Mouse (Mus musculus) c-Kit-positive CD71-negative TER-119-negative erythroid progenitor cells, embryonic 14.5 days (primary cell): Measurements from ENCODE around the gene Ap1m2.
"Not testable (repeated sequence)": the region's sequence is repeated elsewhere in the genome, so short reads cannot be mapped to it uniquely, and the experiment has no call there.

Source experiments
- DNase-seq: peaks from one replicate; pipeline ENCODE4 v3.0.0-alpha.2; 2013; ENCODE audit warnings: low read depth

Ap1m2 gene

DNA sequence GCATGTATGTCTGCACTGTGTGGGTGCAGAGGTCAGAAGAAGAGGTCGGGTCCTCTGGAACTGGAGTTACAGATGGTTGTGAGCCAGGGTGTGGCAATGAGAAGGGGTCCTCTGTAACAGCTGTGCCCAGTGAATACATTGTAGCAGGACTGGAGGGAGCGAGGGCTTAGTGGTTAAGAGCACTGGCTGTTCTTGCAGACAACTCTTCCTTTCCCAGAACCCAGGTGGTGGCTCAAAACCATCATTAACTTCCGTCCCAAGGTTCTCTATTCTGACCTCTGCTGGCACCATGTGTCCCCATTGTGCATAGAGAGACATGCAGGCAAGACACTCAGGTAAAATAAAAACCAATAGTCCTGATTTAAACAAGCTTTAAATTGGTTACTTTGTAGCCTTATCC is 15.4 kb upstream of the Ap1m2 start:
- no peak for DNase-seq

DNA sequence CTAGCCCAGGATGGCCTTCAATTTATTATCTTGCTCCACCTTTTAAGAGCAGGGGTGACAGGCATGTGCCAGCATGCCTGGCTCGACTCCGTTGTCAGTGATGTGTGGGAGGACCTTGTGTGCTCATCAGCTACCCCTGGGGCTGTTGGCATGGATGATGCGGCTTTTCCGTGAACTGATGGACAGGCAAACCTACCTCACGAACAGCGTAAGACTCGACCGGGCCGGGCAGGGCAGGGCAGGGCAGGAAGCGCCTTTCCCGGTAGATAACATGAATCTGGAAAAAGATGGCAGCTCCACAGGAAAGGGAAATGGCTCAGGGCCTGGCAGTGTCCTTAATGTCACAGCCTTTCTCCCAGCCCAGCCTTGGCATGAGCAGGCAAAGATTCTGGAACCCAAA is 12.1 kb upstream of the Ap1m2 start:
- no peak for DNase-seq

DNA sequence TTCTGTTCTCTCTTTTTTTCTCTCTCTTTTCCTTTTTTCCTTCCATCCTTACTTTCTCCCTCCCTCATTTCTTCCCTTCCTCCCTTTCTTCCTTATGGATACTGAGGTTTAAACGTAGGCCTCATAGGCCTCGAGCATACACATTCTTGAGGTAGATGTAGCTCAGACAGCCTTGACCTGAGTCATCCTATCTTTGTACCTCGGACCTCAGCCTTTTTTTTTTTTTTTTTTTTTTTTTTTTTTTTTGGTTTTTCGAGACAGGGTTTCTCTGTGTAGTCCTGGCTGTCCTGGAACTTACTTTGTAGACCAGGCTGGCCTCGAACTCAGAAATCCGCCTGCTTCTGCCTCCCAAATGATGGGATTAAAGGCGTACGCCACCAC is 10.8 kb upstream of the Ap1m2 start:
- DNase-seq = not testable (repeated sequence)

- no peak for DNase-seq
Observed at GRCm38 (mm10) chr9:21322211-21322916, 10.2 kb upstream of the Ap1m2 start.

- peak; percentile 61 for DNase-seq
Observed at GRCm38 (mm10) chr9:21321513-21321835, 9.3 kb upstream of the Ap1m2 start.

- DNase-seq = peak; percentile 76
Observed at GRCm38 (mm10) chr9:21320619-21321512, 8.7 kb upstream of the Ap1m2 start, which contains the start of gene Slc44a2. TSS of gene Slc44a2 (plus strand) at chr9:21320698.

DNA sequence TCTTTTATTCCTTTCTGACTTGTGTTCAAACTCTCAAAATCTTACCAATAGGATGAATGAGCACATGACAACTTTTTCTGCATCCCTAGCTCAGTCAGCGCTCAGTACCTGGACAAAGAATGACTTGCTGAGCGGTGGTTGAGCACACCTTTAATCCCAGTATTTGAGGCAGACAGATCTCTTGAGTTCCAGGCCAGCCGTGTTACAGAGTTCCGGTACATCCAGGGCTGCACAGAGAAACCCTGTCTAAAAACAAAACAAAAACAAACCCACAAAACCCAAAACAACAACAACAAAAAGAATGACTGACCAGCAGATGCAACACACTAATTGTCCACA is 8.1 kb upstream of the Ap1m2 start:
- DNase-seq = no peak

DNA sequence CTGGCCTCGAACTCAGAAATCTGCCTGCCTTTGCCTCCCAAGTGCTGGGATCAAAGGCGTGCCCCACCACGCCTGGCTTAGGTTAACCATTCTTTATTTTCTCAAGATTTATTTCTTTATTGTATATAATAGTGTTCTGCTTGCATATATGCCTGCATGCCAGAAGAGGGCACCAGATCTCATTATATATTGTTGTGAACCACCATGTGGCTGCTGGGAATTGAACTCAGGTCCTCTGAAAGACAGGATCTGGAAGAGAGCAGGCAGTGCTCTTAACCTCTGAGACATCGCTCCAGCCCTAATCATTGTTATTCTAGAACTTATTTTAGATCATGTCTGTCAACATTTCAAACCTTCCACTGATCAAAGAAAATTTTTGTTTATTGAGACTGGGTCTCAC is 7.4 kb upstream of the Ap1m2 start:
- no peak for DNase-seq

DNA sequence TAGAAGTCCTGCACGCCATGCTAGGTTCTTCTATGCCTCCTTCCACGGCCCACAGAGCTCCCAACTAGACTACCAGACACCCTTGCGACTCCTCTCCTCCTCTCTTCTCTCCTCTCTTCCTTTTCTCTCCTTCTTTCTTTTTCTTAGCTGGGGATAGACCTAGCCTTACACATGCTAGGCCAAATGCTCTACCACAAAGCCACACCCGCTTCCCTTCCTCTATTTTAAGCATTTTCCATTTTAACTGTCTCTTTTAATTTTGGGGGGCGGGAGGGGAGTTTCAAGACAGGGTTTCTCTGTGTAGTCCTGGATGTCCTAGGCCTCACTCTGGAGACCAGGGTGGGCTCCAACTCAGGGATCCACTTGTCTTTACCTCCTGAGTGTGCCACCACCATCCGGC is 6.7 kb upstream of the Ap1m2 start:
- DNase-seq = no peak

DNA sequence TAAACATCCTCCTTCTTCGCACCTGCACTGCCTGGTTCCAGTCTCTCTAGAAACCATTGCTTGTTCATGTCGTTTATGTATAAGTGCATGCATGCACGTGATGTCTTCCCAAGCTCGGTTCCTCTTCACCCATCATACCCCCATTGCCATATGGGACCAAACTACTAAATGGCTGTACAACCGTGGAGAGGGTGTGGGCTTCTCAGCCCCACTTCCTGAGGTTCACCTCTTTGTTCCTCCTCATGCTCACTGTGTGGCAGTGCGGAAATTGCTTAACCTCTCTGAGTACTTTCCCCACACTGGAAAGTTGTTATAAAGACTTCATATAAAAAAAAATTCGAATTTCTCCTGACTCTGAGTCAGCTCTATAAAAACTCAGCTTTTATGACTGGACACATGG is 4.6 kb upstream of the Ap1m2 start:
- no peak for DNase-seq

DNA sequence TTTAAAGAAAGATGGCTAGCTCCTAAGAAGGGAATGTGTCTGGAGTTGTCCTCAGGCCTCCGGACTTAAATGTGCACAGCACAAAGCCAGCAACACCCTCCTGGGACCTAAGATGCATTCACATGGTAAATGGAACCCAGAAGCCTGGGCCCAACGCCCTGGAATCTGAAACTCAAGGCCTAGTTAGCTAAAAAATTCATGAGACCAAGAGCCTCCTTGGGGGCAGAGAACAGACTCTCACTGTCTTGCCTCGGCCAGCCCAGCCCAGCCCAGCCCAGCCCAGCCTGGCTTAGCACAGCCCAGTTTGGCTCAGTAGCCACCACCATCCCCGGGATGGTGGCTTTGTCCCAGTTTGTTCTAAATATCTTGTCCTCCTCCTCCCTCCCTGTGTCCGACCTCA is 3.3 kb upstream of the Ap1m2 start:
- DNase-seq = no peak

GRCm38 (mm10) chr9:21314367-21315140 is 2.4 kb upstream of the Ap1m2 start:
- no peak for DNase-seq

DNA sequence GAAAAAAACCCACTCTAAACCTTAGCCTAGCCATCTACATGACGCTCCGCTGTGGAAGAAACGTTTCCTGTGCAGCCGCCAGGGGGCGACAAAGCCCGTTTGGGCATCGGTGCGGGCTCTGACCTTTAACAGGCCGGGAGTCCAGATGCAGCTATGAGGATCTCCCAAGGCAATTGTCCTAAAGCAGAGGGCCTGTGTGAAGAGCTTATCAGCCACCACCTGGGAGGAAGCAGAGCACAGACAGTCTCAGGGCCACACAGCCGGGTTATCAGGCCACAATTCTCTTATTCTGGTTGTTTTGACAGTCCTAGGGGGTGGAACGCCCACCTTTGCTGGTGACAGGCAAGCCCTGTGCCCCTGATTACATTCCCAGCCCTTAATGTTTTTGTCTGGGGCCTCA is 1.3 kb upstream of the Ap1m2 start:
- DNase-seq = peak; percentile 90

DNA sequence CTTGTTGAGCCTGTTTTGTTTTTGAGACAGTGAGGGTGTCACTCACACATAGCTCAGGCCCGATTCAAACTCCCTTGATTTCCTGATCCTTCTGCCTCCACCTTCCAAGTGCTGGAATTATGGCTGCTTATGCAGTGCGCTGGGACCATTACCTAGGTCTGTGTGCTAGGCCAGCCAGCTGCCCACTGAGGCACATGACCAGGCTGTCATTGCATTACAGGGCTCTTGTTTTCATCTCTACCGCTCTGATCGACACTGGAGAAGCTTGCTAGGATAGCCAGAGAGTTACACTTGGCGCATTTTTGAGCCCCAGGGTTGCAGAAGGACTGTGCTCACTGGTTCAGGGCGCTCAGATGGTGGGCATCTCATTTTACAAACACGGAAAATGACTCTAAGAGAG is 442 bp downstream of the Ap1m2 start:
- no peak for DNase-seq

DNA sequence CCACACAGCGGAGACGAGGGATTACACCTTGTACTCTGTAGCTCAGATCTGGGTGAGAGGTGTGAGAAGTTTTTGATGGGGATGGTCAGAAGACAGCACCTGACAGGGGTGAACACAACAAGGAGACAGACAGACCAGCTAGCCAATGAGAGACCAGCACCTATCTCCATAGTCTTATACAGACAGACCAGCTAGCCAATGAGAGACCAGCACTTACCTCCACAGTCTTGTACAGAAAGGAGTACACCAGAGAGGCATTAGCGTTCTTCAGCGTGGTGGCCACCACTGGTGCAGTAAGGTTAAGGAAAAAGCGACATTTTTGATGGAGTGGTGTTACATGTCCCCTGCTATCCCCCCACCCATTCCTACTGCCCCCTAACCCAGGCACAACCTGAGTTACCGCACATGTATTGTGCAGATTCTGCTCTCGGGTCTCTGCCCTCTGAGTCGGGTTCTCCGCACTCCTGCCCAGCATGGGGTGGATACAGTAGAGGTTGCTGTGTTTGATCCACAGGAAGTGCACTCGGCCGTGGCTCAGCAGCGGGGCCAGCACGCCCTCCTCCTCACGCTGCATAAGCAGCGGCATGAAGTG is 2.9 kb downstream of the Ap1m2 start:
- no peak for DNase-seq

- no peak for DNase-seq
Observed at GRCm38 (mm10) chr9:21305065-21305464, 7.1 kb downstream of the Ap1m2 start.

- no peak for DNase-seq
Observed at GRCm38 (mm10) chr9:21299014-21299413, 13.1 kb downstream of the Ap1m2 start.

- no peak for DNase-seq
Observed at GRCm38 (mm10) chr9:21292271-21292670, 19.9 kb downstream of the Ap1m2 start.

- DNase-seq = not testable (repeated sequence)
Observed at GRCm38 (mm10) chr9:21291868-21292267, 20.3 kb downstream of the Ap1m2 start.

- peak; percentile 100 for DNase-seq
Observed at GRCm38 (mm10) chr9:21291022-21291787, 20.9 kb downstream of the Ap1m2 start, which contains the start of gene Cdkn2d. TSS of gene Cdkn2d (minus strand) at chr9:21291407.

- DNase-seq = no peak
Observed at GRCm38 (mm10) chr9:21290589-21290988, 21.5 kb downstream of the Ap1m2 start.

DNA sequence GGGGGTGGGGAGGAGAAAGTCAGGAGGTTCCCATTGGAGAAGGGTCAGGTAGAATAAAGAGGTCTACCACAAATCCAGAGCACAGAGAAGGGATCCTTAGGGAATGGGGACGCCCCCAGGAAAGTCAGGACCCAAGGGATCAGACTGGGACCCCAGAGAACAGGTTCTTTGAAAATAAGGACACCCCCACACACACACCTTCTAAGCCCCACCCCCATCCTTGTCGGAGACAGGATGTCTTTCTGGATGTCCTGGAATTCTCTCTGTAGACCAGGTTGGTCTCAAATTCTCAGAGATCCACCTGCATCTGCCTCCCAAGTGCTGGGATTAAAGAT is 22.8 kb downstream of the Ap1m2 start:
- no peak for DNase-seq
